Mouse (Mus musculus) embryonic facial prominence, embryonic 15.5 days (tissue): ENCODE measurements around the gene Srpr. TPM values are rescaled to one million over a fixed set of nuclear protein-coding genes. Genes with fewer than 3 reads are reported as not detected.
A peak's percentile ranks its signal among the peaks of the same experiment; 100 is the strongest.

ENCODE experiments used
- ATAC-seq: fragments of 200-750 bp; cut with Nextera tagmentation; 2 replicates; pipeline ENCODE4 v1.8.0; 2017; ENCODE audit warnings: low read depth, moderate TSS enrichment; ENCODE audit not compliant: insufficient number of reproducible peaks, low FRiP score, low TSS enrichment
- H3K27ac ChIP-seq: fragments of 300-500 bp; sonication (generic); replicated peaks from 2 replicates; pipeline ENCODE4 v1.5.1; 2015; ENCODE audit warnings: mild to moderate bottlenecking, inconsistent platforms
- H3K27me3 ChIP-seq: fragments of 300-500 bp; sonication (generic); 2 replicates; pipeline ENCODE4 v1.6.1; 2015; ENCODE audit warnings: inconsistent platforms
- H3K36me3 ChIP-seq: fragments of 300-500 bp; sonication (generic); 2 replicates; pipeline ENCODE4 v1.6.1; 2015; ENCODE audit warnings: mild to moderate bottlenecking, inconsistent platforms
- H3K4me1 ChIP-seq: fragments of 300-500 bp; sonication (generic); 2 replicates; pipeline ENCODE4 v1.6.1; 2015; ENCODE audit warnings: inconsistent platforms
- H3K4me2 ChIP-seq: fragments of 300-500 bp; sonication (generic); replicated peaks from 2 replicates; pipeline ENCODE4 v1.6.1; 2015; ENCODE audit warnings: mild to moderate bottlenecking, inconsistent platforms
- H3K4me3 ChIP-seq: fragments of 300-500 bp; sonication (generic); replicated peaks from 2 replicates; pipeline ENCODE4 v1.5.1; 2015; ENCODE audit warnings: mild to moderate bottlenecking, inconsistent platforms
- H3K9ac ChIP-seq: fragments of 300-500 bp; sonication (generic); 2 replicates; pipeline ENCODE4 v1.6.1; 2015; ENCODE audit warnings: inconsistent platforms
- H3K9me3 ChIP-seq: fragments of 300-500 bp; sonication (generic); replicated peaks from 2 replicates; pipeline ENCODE4 v1.6.1; 2016; ENCODE audit warnings: inconsistent platforms
- WGBS: fragments of 180-500 bp; shearing (Covaris S2); methylation state at CpG from one replicate; pipeline ENCODE4 v1.1.7; 2015; 5-methylcytosine and 5-hydroxymethylcytosine counted together
- polyA plus RNA-seq: library from polyadenylated mRNA; unstranded; fragments of >200 nt; fragmentation: Nextera tagmentation; extraction: Ambion mirVana; gene quantifications from 2 replicates; pipeline ENCODE4 v1.2.1, GENCODE M21; 2015

Srpr gene
- polyA plus RNA-seq, 1 experiment from 2014 or later, result 145 TPM

DNA sequence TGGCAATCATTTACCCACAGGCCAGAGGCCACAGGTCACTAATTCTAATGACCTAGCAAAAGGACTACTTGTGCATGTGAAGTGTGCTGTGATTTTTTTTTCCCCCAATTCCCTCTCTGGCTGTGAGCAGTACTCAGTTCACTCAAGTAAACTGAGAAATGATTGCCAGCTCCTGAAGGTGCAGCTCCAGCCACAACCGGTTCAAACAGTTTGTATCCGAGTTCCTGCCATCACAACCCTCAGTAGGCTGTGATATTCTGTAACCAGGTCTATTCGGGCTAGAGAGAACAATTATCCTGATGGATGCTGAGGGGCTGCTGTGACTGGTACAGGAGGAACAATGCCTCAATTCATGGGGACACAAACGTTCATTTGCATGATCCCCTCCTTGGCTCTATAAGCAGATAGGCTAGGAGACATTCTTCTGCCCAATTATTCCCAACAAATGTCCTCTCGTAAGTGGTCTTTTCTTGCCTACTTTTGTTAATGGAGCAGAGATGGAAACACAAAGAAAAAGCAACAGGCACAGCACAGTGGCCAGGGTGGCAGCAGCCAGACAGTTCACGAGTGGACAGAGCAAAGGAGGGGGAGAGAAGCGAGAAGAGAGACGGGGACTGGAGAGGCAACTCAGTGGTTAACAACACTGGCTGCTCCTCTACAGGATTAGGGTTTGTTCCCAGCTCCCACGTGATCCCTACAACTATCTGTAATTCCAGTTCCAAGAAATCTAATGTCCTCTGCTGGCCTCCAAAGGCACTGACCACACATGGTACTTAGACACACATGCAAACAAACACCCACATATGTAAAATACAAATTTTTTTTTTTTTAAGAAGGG lies 33.0 kb upstream of the Srpr start:
- 30% methylated on average over 9 of the region's 9 CpGs for WGBS
- Histone ChIP-seq H3K27ac (no peak overlapping the region), H3K4me1 (no peaks in the 10 kb centered on the region), H3K9ac (no peak overlapping the region), H3K36me3 (peaks cover 12% of the 10 kb centered on the region; the same call in 1 of the 2 replicates), H3K9me3 (no peaks in the 10 kb centered on the region), H3K4me3 (no peak overlapping the region), H3K27me3 (no peaks in the 10 kb centered on the region), H3K4me2 (no peak overlapping the region)
- ATAC-seq, result no peak

DNA sequence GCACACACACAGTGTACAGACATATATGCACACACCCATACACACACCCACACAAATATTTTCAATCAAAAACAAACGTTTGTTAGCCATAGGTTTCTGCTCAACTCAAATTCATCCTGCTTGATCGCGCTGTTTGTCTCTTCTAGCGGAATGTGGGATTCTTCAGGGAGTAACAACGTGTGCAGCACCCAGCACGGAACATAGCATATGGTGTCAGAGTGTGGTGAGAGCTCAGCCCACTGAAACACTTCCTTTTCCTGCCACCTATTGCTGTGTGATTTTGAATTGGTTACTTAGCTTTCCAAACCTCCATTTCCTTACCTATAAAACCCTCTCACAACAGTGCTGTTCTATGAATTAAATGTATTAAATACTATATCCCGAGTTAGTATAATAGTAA lies 29.9 kb upstream of the Srpr start:
- H3K4me2 ChIP-seq, result no peak overlapping the region
- peaks cover 12% of the 10 kb centered on the region; the same call in 1 of the 2 replicates for H3K36me3 ChIP-seq
- H3K9ac ChIP-seq, result no peak overlapping the region
- H3K4me3 ChIP-seq, result no peak overlapping the region
- 91% methylated on average over 7 of the region's 7 CpGs for WGBS
- H3K27me3 ChIP-seq, result no peaks in the 10 kb centered on the region
- no peaks in the 10 kb centered on the region for H3K9me3 ChIP-seq
- peaks cover 11% of the 10 kb centered on the region for H3K4me1 ChIP-seq
- H3K27ac ChIP-seq, result no peak overlapping the region
- no peak for ATAC-seq

DNA sequence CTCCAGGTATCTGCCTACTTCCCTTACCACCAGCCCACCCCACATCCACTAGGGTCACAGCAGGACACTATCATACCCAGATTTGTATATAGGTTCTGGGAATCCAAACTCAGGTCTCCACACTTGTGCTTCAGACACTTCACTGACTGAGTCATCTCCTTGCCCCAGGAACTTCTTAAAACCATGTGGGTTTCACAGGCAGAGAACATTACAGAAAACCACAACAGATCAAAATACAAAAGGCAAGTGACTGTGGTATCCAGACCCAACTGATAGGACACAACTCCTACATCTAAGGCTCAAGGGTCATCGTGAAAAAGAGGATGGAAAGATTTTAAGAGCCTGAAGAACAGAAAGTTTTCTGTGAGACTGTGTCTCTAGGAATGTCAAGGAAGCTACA lies 26.6 kb upstream of the Srpr start:
- WGBS, result 86% methylated on average over 1 of the region's 1 CpGs
- Histone ChIP-seq H3K4me2 (no peak overlapping the region), H3K4me1 (peaks cover 12% of the 10 kb centered on the region), H3K9ac (no peak overlapping the region), H3K4me3 (no peak overlapping the region), H3K27ac (no peak overlapping the region), H3K27me3 (no peaks in the 10 kb centered on the region), H3K9me3 (no peaks in the 10 kb centered on the region), H3K36me3 (peaks cover 12% of the 10 kb centered on the region; the same call in 1 of the 2 replicates)
- no peak for ATAC-seq

DNA sequence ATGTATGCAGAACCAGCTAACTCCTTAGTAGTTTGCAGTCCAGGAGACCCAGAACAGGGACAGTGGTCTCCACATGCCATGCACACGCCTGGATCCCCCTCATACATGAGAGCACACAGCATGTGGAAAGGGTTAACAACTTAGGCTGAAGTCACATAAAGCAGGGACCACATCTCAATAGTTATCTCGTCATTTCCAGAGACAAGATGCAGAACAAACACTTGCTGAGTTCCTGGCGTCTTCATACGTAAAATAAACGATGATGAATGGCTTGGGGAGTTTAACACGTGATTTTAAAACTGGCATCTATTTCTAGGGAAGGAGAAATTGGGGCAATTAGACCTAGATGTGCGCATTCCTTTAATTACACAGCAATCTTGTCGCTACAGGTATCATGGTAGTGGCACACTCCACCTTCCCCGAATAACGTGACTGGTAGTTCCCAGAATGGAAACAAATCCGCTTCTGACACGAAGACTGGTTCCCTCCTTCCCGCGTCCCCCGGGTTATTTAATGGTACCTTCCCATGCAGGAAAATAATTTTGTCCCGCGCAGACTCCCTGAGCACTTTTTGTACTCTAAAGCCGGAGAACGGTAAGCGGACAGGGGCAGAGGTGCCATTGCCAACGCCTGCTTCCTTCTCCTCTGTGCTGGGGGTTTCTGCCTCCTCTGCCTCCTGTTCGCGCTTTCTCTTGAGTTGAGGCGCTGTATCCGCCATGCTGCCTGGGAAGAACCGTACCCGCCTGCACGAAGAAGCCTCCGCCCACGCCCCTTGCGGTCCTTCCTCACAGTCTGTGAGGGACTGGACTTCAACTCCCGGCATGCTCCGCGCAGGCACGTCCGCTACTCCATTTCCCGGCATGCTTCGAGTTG lies 24.5 kb upstream of the Srpr start, which contains the start of gene Dcps:
Gene Dcps (minus strand): TSS at position 811 of the 873 bp plus-strand sequence.
- peak within 1 kb of the TSS; percentile 79 for H3K4me2 ChIP-seq
- WGBS, result under 1% methylated on average over 38 of the region's 38 CpGs
- H3K27me3 ChIP-seq, result no peaks in the 10 kb centered on the region
- no peaks in the 10 kb centered on the region for H3K9me3 ChIP-seq
- H3K4me1 ChIP-seq, result peaks cover 12% of the 10 kb centered on the region
- ATAC-seq, result peak; percentile 96
- H3K4me3 ChIP-seq, result peak within 1 kb of the TSS; percentile 72
- H3K36me3 ChIP-seq, result 0 out of 2 replicates have a peak, but pooled peaks cover 5% of the 10 kb centered on the region
- peak within 1 kb of the TSS; percentile 44 for H3K9ac ChIP-seq
- peak within 1 kb of the TSS; percentile 95 for H3K27ac ChIP-seq

DNA sequence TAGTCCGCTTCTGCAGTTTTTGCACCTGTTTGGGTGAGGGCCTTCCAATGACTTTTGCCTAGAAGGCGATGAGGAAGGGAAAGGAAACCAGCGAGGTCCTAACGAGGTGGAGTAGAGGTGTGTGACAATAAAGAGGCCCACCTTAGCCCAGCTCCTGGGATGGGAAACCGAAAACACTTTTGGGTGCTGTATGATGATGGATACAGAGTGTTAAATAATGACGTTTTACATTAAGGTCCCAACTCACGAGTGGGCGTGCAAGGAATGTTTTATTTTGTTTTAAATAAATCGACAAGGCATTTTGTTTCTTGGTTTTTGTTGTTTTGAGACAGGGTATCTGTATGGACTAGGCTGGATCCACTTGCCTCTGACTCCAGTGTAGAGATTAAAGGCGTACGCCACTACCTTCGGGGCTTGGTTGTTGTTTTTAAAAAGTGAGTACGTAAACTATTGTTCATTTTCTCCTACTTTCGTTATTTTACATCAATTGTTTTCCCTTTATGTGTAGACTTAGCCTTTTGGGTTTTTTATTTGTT lies 23.8 kb upstream of the Srpr start:
- peaks cover 12% of the 10 kb centered on the region for H3K4me1 ChIP-seq
- no peaks in the 10 kb centered on the region for H3K27me3 ChIP-seq
- H3K4me3 ChIP-seq, result peak overlapping the region; percentile 72
- H3K9me3 ChIP-seq, result no peaks in the 10 kb centered on the region
- no peak overlapping the region; the same call in 1 of the 2 replicates for H3K9ac ChIP-seq
- H3K27ac ChIP-seq, result peak overlapping the region; percentile 95; the same call in 1 of the 2 replicates
- ATAC-seq, result no peak
- WGBS, result 46% methylated on average over 14 of the region's 14 CpGs
- H3K36me3 ChIP-seq, result no peaks in the 10 kb centered on the region
- peak overlapping the region; percentile 79 for H3K4me2 ChIP-seq

DNA sequence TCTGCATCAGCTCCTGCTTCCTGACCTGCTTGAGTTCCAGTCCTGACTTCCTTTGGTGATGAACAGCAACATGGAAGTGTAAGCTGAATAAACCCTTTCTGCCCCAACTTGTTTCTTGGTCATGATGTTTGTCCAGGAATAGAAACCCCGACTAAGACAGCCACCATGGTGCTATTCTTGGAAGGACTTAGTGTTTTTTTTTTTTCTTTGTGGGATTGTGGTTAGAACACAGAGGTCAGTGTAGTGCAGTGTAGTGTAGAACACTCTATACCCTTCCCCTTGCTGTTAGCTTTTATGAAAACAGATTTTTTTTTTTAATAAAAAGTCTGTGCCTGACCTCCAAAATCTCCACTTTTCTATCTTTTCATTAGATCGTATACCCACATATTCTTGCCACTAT lies 17.1 kb upstream of the Srpr start:
- H3K36me3 ChIP-seq, result peaks cover 7% of the 10 kb centered on the region
- 81% methylated on average over 2 of the region's 2 CpGs for WGBS
- no peak overlapping the region for H3K4me2 ChIP-seq
- H3K9me3 ChIP-seq, result no peaks in the 10 kb centered on the region
- H3K9ac ChIP-seq, result no peak overlapping the region
- no peak overlapping the region for H3K4me3 ChIP-seq
- no peaks in the 10 kb centered on the region for H3K4me1 ChIP-seq
- H3K27me3 ChIP-seq, result no peaks in the 10 kb centered on the region
- ATAC-seq, result no peak
- H3K27ac ChIP-seq, result no peak overlapping the region

DNA sequence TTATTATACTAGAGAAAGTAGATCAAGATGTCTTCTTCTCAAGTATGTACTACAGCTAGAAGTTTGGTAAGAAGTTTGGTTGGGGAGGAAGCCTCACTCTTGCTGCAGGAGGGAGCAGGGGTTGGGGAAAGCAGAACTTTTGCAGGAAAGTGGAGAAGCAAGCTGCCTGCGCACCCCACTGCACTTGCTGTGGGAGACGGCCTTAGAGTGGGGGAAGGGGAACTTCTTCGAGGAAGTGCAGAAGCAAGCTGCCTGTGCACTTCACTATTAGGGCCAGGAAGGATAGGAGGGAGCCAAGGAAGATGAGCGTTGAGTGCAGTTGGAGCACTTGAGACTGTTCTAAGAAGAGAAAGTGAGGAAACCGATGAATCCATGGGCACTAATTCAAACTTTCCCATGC lies 16.6 kb upstream of the Srpr start:
- H3K4me1 ChIP-seq, result no peaks in the 10 kb centered on the region
- H3K27me3 ChIP-seq, result no peaks in the 10 kb centered on the region
- no peak overlapping the region for H3K9ac ChIP-seq
- no peak for ATAC-seq
- WGBS, result 65% methylated on average over 5 of the region's 5 CpGs
- no peak overlapping the region for H3K27ac ChIP-seq
- peaks cover 12% of the 10 kb centered on the region for H3K36me3 ChIP-seq
- H3K4me3 ChIP-seq, result no peak overlapping the region
- no peaks in the 10 kb centered on the region for H3K9me3 ChIP-seq
- no peak overlapping the region for H3K4me2 ChIP-seq

DNA sequence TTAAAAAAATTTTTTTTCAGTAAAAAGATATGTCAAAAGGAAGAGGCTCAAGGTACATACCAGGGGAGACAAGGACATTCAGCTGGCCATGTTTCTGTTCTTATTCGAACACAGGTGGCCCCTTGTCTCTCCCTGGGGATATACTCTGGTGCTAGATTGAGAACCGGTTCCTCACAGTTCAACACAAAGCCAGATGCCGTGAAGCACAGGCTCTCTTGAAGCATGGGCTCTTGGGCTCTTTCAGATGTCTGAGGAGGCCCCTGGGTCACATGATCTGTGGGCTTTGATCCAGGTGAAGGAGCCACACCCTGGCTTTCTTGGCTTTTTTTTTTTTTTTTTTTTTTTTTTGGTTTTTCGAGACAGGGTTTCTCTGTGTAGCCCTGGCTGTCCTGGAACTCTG lies 13.5 kb upstream of the Srpr start:
- H3K9ac ChIP-seq, result no peak overlapping the region

DNA sequence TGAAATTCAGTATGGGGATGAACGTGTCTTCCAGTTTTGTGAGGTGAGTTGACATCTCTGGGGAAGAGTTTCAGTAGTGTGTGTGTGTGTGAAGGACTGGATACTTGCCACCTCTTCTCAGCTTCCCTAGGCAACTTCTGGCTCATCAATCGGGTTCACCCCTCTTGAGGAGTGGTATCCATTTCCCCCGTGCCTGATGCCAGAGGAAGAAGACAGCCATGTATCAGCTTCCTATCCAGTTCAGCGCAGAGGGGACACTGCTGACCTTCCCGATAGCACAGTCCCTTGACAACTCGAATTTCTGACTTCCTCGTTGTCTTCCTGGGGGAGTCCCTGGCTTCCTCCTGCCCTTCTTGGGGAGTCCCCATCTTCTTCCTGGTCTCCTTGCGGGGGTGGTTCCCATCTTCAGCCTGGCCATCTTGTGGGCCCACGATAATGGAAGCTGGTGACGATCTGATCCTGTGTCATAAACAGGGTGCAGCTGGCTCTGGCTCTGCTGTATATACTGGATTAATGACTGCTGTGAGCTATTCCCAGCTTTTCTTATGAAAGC lies 12.5 kb upstream of the Srpr start:
- H3K4me1 ChIP-seq, result no peaks in the 10 kb centered on the region
- no peaks in the 10 kb centered on the region for H3K27me3 ChIP-seq

More for the DNA sequence above, 13.5 kb upstream of the Srpr start:
- Histone ChIP-seq H3K27me3 (no peaks in the 10 kb centered on the region), H3K27ac (no peak overlapping the region), H3K4me3 (no peak overlapping the region), H3K9me3 (no peaks in the 10 kb centered on the region), H3K4me1 (no peaks in the 10 kb centered on the region), H3K4me2 (no peak overlapping the region), H3K36me3 (peaks cover 27% of the 10 kb centered on the region)
- WGBS, result 67% methylated on average over 4 of the region's 4 CpGs
- no peak for ATAC-seq

DNA sequence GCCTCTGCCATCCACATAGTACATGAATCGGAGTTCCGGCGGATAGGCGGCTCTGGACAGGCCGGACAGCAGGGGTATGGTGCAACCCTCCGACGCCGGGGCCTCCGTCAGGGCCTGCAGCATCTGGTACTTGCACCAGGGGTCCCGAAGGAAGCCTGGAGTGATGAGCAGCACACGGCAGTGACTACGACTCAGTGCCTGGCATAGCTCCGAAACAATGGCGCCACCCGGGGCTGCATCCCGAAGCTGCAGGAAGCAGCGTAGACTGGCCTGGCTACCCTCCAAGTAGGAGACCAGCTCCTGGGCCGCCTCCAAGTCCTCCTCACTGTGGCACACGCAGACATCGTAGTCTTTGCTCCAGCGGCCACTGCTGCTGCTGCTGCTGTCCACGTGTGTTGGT lies 11.3 kb upstream of the Srpr start:
- no peak overlapping the region for H3K4me2 ChIP-seq
- H3K36me3 ChIP-seq, result peaks cover 27% of the 10 kb centered on the region
- ATAC-seq, result 0 out of 2 replicates have a peak, but pooled peaks have one; percentile 26
- 71% methylated on average over 22 of the region's 22 CpGs for WGBS
- H3K4me3 ChIP-seq, result no peak overlapping the region
- no peak overlapping the region for H3K27ac ChIP-seq
- no peaks in the 10 kb centered on the region for H3K27me3 ChIP-seq
- H3K4me1 ChIP-seq, result no peaks in the 10 kb centered on the region
- no peak overlapping the region for H3K9ac ChIP-seq
- no peaks in the 10 kb centered on the region for H3K9me3 ChIP-seq

More for the DNA sequence above, 12.5 kb upstream of the Srpr start:
- Histone ChIP-seq H3K9me3 (no peaks in the 10 kb centered on the region), H3K36me3 (peaks cover 27% of the 10 kb centered on the region), H3K4me2 (no peak overlapping the region), H3K27ac (no peak overlapping the region), H3K9ac (no peak overlapping the region), H3K4me3 (no peak overlapping the region)
- WGBS, result 89% methylated on average over 10 of the region's 10 CpGs
- ATAC-seq, result no peak
